Mouse (Mus musculus) cerebellum, adult 2 months (tissue): Measurements from ENCODE around the gene Adh7.

Experiments
- CTCF ChIP-seq: fragments of 200-500 bp; IDR thresholded peaks from 2 replicates; pipeline ENCODE4 v1.5.1; 2011; ENCODE audit warnings: low read depth, mild to moderate bottlenecking, control low read depth, low read length, moderate library complexity, borderline replicate concordance; ENCODE audit not compliant: insufficient read depth
- POLR2A ChIP-seq: fragments of 200-500 bp; IDR thresholded peaks from 2 replicates; pipeline ENCODE4 v1.6.1; 2011; ENCODE audit warnings: low read length, control low read depth, borderline replicate concordance; ENCODE audit not compliant: insufficient read depth

- TF ChIP-seq POLR2A (no peak), CTCF (no peak)
Measured at GRCm38 (mm10) chr3:138185995-138186930, 31.3 kb upstream of the Adh7 start.
